Mouse (Mus musculus): Measurements from ENCODE around the gene Etv3. TPM values are rescaled to one million over a fixed set of nuclear protein-coding genes. Genes with fewer than 3 reads are reported as not detected.

Etv3 gene
- total and polyA plus RNA-seq, 2 experiments: 5.3 to 7.0 TPM

- Histone ChIP-seq H3K79me2 (ENCODE audit: control insufficient read depth, insufficient read depth, low read length) (peaks cover 8% of the 10 kb centered on the region; the same call in 1 of the 2 replicates), H3K27ac (replicated peaks; ENCODE audit: insufficient read depth, low read depth, low read length) (no peak overlapping the region), H3K4me3 (ENCODE audit: insufficient read depth, low read depth, low read length) (no peak overlapping the region), H3K27me3 (ENCODE audit: control insufficient read depth, insufficient read depth, low read length) (no peaks in the 10 kb centered on the region), H3K36me3 (ENCODE audit: control insufficient read depth, insufficient read depth, low read length) (peaks cover 59% of the 10 kb centered on the region), H3K9ac (ENCODE audit: low read depth, low read length) (no peak overlapping the region), H3K4me1 (ENCODE audit: control insufficient read depth, insufficient read depth, low read length) (peaks cover 6% of the 10 kb centered on the region)
- DNase-seq (ENCODE audit: extremely low read depth, low read depth, low spot score): no peak
- no peak for TF ChIP-seq POLR2A (IDR thresholded peaks at IDR 0.05; ENCODE audit: extremely low read depth, insufficient read depth, low read length)
- no peak for TF ChIP-seq CTCF (IDR thresholded peaks at IDR 0.05; ENCODE audit: low read depth, low read length)
- 90% methylated on average over 3 of the region's 3 CpGs for WGBS
Measured at GRCm38 (mm10) chr3:87530234-87530633, 5.0 kb downstream of the Etv3 start.

GRCm38 (mm10) chr3:87533667-87534378 lies 8.6 kb downstream of the Etv3 start:
- no peak overlapping the region for H3K9ac ChIP-seq (ENCODE audit: low read depth, low read length)
- no peak for DNase-seq (ENCODE audit: extremely low read depth, low read depth, low spot score)
- no peaks in the 10 kb centered on the region for H3K27me3 ChIP-seq (ENCODE audit: control insufficient read depth, insufficient read depth, low read length)
- no peak for TF ChIP-seq POLR2A (IDR thresholded peaks at IDR 0.05; ENCODE audit: extremely low read depth, insufficient read depth, low read length)
- no peak for TF ChIP-seq CTCF (IDR thresholded peaks at IDR 0.05; ENCODE audit: low read depth, low read length)
- no peak overlapping the region for H3K4me3 ChIP-seq (ENCODE audit: insufficient read depth, low read depth, low read length)
- H3K79me2 ChIP-seq (ENCODE audit: control insufficient read depth, insufficient read depth, low read length): peaks cover 12% of the 10 kb centered on the region; the same call in 1 of the 2 replicates
- H3K36me3 ChIP-seq (ENCODE audit: control insufficient read depth, insufficient read depth, low read length): peaks cover 62% of the 10 kb centered on the region
- WGBS: 85% methylated on average over 7 of the region's 7 CpGs
- no peak overlapping the region for H3K27ac ChIP-seq (replicated peaks; ENCODE audit: insufficient read depth, low read depth, low read length)
- H3K4me1 ChIP-seq (ENCODE audit: control insufficient read depth, insufficient read depth, low read length): no peaks in the 10 kb centered on the region

- H3K9ac ChIP-seq (ENCODE audit: low read depth, low read length): no peak overlapping the region
- H3K36me3 ChIP-seq (ENCODE audit: control insufficient read depth, insufficient read depth, low read length): peaks cover 29% of the 10 kb centered on the region
- TF ChIP-seq CTCF (IDR thresholded peaks at IDR 0.05; ENCODE audit: low read depth, low read length): no peak
- peaks cover 25% of the 10 kb centered on the region for H3K4me1 ChIP-seq (ENCODE audit: control insufficient read depth, insufficient read depth, low read length)
- DNase-seq (ENCODE audit: extremely low read depth, low read depth, low spot score): no peak
- peaks cover 12% of the 10 kb centered on the region; the same call in 1 of the 2 replicates for H3K79me2 ChIP-seq (ENCODE audit: control insufficient read depth, insufficient read depth, low read length)
- 79% methylated on average over 10 of the region's 10 CpGs for WGBS
- no peak overlapping the region for H3K27ac ChIP-seq (replicated peaks; ENCODE audit: insufficient read depth, low read depth, low read length)
- no peak overlapping the region for H3K4me3 ChIP-seq (ENCODE audit: insufficient read depth, low read depth, low read length)
- no peaks in the 10 kb centered on the region for H3K27me3 ChIP-seq (ENCODE audit: control insufficient read depth, insufficient read depth, low read length)
Measured at GRCm38 (mm10) chr3:87538034-87538433, 12.8 kb downstream of the Etv3 start.

- no peaks in the 10 kb centered on the region for H3K27me3 ChIP-seq (ENCODE audit: control insufficient read depth, insufficient read depth, low read length)
- H3K36me3 ChIP-seq (ENCODE audit: control insufficient read depth, insufficient read depth, low read length): peaks cover 13% of the 10 kb centered on the region; the same call in 1 of the 2 replicates
- no peak overlapping the region for H3K9ac ChIP-seq (ENCODE audit: low read depth, low read length)
- H3K79me2 ChIP-seq (ENCODE audit: control insufficient read depth, insufficient read depth, low read length): peaks cover 8% of the 10 kb centered on the region; the same call in 1 of the 2 replicates
- WGBS: 21% methylated on average over 11 of the region's 11 CpGs
- DNase-seq (ENCODE audit: extremely low read depth, low read depth, low spot score): peak; percentile 88
- no peak overlapping the region for H3K4me3 ChIP-seq (ENCODE audit: insufficient read depth, low read depth, low read length)
- peaks cover 37% of the 10 kb centered on the region for H3K4me1 ChIP-seq (ENCODE audit: control insufficient read depth, insufficient read depth, low read length)
- no peak for TF ChIP-seq CTCF (IDR thresholded peaks at IDR 0.05; ENCODE audit: low read depth, low read length)
- peak overlapping the region; percentile 79 for H3K27ac ChIP-seq (replicated peaks; ENCODE audit: insufficient read depth, low read depth, low read length)
Measured at GRCm38 (mm10) chr3:87540028-87540675, 14.9 kb downstream of the Etv3 start.

GRCm38 (mm10) chr3:87540714-87541113 lies 15.5 kb downstream of the Etv3 start:
- Histone ChIP-seq H3K4me3 (ENCODE audit: insufficient read depth, low read depth, low read length) (no peak overlapping the region), H3K36me3 (ENCODE audit: control insufficient read depth, insufficient read depth, low read length) (peaks cover 12% of the 10 kb centered on the region; the same call in 1 of the 2 replicates), H3K27ac (replicated peaks; ENCODE audit: insufficient read depth, low read depth, low read length) (0 out of 2 replicates have a peak overlapping the region, but pooled peaks have one; percentile 3), H3K79me2 (ENCODE audit: control insufficient read depth, insufficient read depth, low read length) (peaks cover 8% of the 10 kb centered on the region; the same call in 1 of the 2 replicates), H3K27me3 (ENCODE audit: control insufficient read depth, insufficient read depth, low read length) (no peaks in the 10 kb centered on the region), H3K4me1 (ENCODE audit: control insufficient read depth, insufficient read depth, low read length) (peaks cover 37% of the 10 kb centered on the region), H3K9ac (ENCODE audit: low read depth, low read length) (no peak overlapping the region)
- DNase-seq (ENCODE audit: extremely low read depth, low read depth, low spot score): no peak
- TF ChIP-seq POLR2A (IDR thresholded peaks at IDR 0.05; ENCODE audit: extremely low read depth, insufficient read depth, low read length): no peak
- TF ChIP-seq CTCF (IDR thresholded peaks at IDR 0.05; ENCODE audit: low read depth, low read length): no peak
- 47% methylated on average over 8 of the region's 8 CpGs for WGBS
